Mouse (Mus musculus) T-helper 17 cell (primary cell): ENCODE measurements at regions not wholly inside any gene's neighbourhood (a gene's known extent, or its start where the extent isn't known, plus 50 kb on each side); places are given as distances from the start of the nearest gene placed in this dataset.
"Not testable (repeated sequence)": the region's sequence is repeated elsewhere in the genome, so short reads cannot be mapped to it uniquely, and the experiment has no call there.

ENCODE experiments used
- in situ Hi-C, 2 experiments: fragments of 300-600 bp; cut with MboI, MseI; formaldehyde crosslinking; loops; 1 replicate in 1 of 2; 2 replicates in 1 of 2; pipeline ENCODE4 v1.15.1; 2025; ENCODE audit warnings: high pct_unique_total_duplicates in 2 of 2

DNA sequence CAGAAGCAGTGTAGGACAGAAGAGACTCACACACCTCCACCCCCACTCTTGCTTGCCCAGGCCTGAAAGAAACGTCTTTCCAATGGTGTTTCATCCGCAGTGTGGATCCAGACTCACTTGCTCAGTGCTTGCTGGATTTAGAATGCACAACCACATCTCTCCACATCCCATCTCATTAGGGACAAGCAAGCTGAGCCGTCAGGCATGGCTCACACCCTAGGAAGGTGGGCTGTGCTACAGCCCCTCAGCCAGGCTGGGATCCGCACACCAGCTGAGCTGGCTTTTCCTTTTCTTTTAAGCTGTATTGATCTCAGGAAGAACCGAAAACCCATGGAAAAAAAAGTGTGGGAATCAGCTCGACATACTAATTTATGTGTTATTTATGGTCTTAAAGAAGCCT lies 151.1 kb downstream of the Srek1 start:
- in situ Hi-C loops, result no loop called here

DNA sequence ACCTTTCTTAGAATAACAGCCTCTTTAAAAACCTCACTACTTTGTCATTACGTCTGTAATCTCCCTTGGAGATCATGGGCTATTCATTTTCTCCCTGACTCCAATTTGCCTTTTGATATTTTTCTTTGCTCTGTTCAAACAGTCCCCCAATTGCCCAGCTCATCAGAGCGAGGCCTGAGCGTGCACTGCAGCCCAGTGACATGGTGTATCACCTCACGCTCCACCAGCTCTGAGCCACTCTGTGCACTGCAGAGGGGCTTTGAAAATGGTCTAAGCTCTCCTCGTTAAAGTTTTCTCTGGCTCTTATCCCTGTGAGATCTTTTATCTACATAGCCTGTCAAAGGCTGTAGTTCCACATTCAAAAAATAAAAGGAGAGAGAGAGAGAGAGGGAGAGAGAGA lies 152.1 kb downstream of the Srek1 start:
- in situ Hi-C loops, result no loop called here

DNA sequence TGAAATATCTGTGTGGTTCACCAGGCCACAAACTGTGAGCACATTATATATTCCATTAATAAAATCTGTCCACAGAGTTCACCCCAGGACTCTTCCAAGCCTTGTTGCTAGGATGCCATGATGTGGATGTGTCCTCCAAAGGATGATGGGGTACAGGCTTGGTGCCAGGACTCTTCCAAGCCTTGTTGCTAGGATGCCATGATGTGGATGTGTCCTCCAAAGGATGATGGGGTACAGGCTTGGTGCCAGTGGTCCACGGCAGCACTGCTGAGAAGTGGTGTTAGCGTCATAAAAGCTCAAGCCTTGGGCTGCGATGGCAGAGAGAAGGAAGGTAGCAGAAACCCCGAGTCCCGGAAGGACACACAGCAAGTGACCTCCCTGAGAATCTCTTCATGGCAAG lies 153.4 kb downstream of the Srek1 start:
- in situ Hi-C loops, result not testable (repeated sequence)

GRCm38 (mm10) chr13:103613333-103613725 lies 161.1 kb downstream of the Srek1 start:
- in situ Hi-C loops, result no loop called here

DNA sequence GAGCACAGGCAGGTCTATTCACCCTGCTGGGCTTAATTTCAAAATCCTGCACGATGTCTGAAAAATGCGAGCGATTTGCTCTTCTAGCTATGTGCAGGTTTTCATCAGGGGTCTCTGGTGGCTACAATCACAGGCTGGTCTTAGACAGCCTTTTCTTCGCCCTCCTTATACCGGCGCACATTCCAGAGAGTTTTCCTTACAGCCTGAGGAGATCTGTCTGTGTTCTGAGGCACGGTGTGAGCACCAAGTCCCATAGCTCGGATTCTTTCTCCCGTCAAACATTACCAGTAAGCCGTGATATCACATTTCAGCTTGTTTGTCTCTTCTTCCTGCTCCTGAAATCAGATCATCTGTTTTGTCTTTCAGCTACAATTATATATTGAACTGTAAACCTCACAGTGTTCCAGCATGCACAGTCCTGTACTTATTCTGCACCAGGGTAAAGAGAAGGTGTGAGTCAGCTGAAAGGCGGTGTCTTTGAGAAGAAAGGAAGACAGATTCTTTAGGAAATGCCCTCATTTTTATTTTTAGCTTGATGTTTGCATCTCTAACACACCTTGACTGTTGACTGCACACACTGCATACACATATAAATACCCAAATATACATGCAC lies 161.6 kb downstream of the Srek1 start:
- in situ Hi-C loops, result no loop called here

DNA sequence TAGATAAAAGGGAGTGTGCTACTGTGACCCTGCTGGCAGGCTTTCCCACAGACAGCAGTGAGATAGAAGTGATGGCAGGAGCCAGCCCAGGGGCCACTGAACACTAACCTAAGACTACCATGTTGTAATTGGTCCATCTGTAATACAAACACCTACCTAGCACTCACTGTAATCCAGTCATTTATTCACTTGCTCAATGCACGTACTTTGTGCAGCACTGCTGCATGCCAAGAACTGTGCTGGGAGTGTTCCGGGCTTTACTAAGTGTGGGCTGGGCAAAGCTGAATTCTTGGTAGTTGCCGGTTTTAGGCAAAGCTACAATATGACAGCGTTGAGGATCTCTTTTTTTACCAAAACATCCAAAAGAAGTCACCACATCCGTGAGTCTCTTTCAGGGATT lies 172.1 kb downstream of the Srek1 start:
- in situ Hi-C loops, result no loop called here

DNA sequence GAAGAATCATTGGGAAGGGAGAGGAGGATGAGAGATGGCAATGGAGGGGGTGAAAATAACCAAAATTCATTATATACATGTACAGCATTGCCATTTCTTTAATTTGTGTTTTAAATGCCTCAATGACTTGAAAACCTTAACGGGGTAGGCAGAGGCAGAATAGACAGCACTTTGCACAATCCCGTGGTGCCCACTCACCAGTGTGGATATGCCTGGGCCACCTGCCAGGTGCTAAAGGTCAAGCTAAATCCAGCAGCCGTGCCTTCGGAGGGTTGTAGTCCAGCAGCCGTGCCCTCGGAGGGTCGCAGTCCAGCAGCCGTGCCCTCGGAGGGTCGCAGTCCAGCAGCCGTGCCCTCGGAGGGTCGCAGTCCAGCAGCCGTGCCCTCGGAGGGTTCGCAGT lies 182.0 kb downstream of the Srek1 start:
- in situ Hi-C loops, result no loop called here

GRCm38 (mm10) chr13:103591874-103592273 lies 182.5 kb downstream of the Srek1 start:
- in situ Hi-C loops, result no loop called here

GRCm38 (mm10) chr13:103591381-103591780 lies 183.0 kb downstream of the Srek1 start:
- in situ Hi-C loops, result not testable (repeated sequence)

DNA sequence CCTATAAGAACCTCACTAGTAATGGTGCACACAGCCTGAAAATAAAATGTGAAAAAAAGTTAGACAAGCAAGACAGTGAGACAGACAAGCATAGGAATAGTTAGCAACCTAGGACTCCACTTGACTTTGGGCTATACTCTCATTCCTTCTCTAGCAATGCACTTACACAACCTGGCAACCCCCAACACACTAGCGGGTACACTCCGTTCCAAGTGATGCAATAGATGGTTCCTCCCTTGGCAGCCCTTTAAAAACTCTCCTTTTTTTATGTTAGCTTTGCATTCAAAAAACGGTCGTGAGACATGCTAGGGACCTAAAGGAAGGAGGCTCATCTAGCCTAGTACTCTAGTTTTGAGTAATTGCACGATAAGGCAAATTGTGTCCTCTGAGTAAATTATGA lies 184.8 kb downstream of the Srek1 start:
- in situ Hi-C loops, result no loop called here

DNA sequence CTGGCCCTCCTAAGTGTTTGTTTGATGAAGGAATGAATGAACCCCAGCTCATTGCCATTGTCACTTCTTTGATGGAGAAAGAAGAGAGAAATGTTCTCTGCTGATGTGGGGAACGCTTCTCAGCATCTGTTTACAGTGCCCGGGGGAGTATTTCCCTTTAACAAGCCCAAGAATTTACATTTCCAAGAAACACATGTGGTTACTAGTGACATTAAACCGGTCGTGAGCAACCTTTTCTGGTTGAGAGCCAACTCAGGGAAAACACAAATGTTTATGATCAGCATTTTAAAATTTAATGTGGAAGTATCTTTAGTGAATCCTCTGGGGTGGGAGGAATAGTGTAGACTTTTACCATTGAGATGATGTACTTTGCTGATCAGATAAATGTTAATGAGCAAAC lies 197.6 kb downstream of the Srek1 start:
- in situ Hi-C loops, result no loop called here

DNA sequence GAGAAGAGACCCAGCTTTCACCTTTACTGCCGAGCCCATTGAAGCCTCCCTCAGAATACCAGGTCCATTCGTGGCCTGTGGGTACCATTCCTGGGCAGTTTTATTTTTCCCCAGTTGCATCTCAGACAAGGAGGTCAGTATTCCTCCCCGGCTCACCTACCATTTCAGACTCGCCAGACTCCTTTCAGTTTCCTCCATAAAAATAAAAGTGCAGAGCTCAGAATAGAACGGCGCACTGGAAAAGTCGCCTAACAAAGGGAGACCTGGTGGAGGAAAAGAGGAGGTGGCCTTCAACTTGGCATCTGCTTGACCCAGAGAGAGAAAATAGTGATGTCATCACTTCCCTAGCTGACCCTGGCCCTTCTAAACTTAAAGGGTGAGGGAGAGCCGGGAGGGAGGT lies 209.7 kb downstream of the Srek1 start:
- in situ Hi-C loops, result no loop called here

GRCm38 (mm10) chr13:103561795-103562705 lies 212.4 kb downstream of the Srek1 start:
- in situ Hi-C loops, result no loop called here

DNA sequence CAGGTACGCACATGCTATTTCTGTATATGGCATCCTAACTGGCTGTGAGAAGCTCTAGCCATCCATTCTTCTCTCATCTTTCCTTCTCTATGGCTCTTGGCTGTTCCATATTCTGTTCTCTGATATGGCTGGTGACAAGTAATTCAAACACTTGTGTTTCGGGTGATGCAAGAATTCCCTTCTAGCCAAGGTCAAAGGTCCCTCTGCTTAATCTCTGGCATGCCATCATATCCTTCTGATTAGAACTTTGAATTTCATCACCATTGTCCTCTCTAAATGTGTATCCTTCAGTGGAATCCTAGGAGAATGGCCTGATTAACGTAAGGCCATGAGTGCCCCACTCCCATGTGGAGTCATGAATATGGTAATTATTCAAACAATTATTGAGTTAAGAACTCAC lies 215.5 kb downstream of the Srek1 start:
- in situ Hi-C loops, result no loop called here

DNA sequence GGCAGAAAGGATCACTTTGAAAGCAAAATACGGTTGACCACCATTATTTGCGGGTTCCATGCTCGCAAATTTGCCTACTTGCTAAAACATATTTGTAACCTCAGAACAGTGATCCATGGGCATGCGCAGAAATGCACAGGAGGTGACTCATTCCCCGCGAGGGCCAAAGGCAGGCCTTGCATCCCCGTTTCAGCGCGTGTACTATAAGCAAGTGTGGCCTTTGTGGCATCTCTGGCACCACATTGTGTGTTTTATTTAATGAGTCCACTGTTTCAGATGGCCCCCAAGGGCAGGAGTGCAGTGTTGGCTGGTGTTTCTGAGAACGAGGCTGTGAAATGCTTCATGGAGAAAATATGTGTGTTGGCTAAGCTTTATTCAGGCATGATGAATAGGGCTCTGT lies 205.3 kb upstream of the Mast4 start:
- in situ Hi-C loops, result no loop called here

GRCm38 (mm10) chr13:103513825-103514224 lies 179.5 kb upstream of the Mast4 start:
- in situ Hi-C loops, result no loop called here

GRCm38 (mm10) chr13:103512476-103512875 lies 178.2 kb upstream of the Mast4 start:
- in situ Hi-C loops, result no loop called here

DNA sequence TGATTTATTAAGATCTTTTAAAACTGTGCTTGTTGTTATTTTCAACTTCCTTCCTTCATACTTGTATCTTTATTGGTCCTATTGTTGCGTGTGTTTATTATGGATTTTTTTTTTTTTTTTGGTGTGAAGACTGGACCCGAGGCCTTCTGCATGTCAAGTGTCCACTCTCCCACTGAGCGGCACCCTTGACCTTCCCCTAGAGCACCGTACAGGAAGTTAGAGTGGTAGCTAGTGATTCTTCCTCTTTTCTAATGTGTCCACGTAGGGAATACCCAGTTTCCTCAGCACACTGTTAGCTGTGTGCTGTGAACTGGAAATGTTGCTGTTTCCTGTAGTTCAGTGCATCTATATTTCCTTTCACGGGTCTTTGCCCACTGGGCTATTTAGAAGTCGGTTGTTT lies 170.7 kb upstream of the Mast4 start:
- in situ Hi-C loops, result no loop called here

DNA sequence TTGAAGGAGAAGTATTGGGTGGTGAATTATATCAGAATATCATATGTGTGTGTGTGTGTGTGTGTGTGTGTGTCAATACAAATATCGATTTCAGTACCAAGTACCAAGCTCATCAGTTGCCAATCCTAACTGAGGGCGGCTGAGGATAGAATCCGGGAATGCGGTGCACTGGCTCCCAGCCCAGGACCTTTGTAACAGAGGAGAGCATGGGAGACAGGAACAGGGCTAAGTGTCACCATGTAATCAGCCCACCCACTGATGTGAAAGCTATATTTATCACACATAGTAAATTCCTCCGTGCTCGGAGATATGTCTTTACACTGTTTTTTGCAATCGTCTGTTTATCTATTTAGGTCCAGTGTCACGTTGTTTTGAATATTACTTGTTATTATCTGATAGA lies 165.1 kb upstream of the Mast4 start:
- in situ Hi-C loops, result no loop called here

- in situ Hi-C loops, result no loop called here
Observed at GRCm38 (mm10) chr13:103494371-103494770, 160.1 kb upstream of the Mast4 start.

DNA sequence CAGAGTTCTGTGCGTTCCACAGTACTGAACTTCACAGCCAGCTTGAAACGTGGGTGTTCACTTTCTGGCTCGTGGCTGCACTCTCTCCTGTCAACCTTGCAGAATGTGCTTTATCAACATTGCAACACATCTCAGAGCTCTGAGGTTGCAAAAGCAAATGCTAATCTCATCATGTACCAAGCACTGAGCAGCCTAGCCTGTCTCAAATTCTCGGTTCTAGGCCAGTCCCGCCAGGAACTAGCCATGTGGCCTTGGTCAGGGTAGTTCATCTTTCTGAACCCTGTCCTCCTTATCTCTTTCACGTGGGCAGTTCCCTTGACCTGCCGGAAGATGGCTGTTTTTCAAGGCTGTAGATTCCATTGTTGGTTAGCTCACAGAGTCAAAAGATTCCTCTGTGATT lies 159.3 kb upstream of the Mast4 start:
- in situ Hi-C loops, result no loop called here

DNA sequence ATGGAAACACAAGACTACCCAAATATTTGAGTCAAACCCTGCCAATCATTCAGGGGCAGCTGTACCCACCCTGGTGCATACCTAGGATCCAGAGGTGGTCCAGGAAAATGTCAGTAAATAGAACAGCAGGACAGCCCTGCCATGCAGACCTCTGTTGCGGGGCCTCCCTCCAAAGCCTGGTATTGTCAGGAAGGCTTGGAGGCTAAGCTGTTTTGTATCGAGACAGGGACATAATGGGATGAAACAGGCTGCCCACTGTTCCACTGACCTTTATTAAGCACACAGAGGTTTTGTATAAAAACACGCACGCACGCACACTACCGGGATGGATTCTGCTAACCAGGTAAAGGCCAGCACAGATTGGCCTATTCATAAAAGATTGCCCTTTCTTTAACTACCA lies 155.8 kb upstream of the Mast4 start:
- in situ Hi-C loops, result no loop called here

DNA sequence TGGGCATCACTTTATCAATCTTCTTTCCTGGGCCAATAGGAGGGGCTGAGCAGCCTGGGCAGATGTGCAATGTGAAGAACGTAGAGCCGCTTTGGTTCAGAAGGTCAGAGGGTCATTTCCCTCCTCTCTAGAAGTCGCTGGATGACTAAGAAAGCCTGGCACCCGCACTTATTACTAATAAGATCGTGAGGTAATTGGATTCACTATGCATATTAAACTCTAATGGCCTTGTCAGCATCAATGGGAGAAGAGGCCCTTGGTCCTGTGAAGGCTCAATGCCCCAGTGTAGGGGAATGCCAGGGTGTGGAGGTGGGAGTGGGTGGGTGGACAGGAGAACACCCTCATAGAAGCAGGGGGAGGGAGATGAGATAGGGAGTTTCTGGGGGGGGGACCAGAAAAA lies 149.8 kb upstream of the Mast4 start:
- in situ Hi-C loops, result no loop called here
